Mouse (Mus musculus): ENCODE measurements around the gene Sprtn. TPM values are rescaled to one million over a fixed set of nuclear protein-coding genes. Genes with fewer than 3 reads are reported as not detected.

Sprtn gene
- polyA plus RNA-seq (2012; ENCODE audit: low replicate concordance), result 2.7 and 9.9 TPM in 2 replicates

GRCm38 (mm10) chr8:124897386-124898250, at the start of gene Sprtn, which contains the start of gene Exoc8:
TSS of gene Sprtn (plus strand) at chr8:124897886.
TSS of gene Exoc8 (minus strand) at chr8:124897705.

GRCm38 (mm10) chr8:124862321-124863162, 35.1 kb upstream of the Sprtn start, which contains the start of the genes Gnpat and 2810004N23Rik:
TSS of gene Gnpat (plus strand) at chr8:124863033.
TSS of gene 2810004N23Rik (minus strand) at chr8:124863120.

DNA sequence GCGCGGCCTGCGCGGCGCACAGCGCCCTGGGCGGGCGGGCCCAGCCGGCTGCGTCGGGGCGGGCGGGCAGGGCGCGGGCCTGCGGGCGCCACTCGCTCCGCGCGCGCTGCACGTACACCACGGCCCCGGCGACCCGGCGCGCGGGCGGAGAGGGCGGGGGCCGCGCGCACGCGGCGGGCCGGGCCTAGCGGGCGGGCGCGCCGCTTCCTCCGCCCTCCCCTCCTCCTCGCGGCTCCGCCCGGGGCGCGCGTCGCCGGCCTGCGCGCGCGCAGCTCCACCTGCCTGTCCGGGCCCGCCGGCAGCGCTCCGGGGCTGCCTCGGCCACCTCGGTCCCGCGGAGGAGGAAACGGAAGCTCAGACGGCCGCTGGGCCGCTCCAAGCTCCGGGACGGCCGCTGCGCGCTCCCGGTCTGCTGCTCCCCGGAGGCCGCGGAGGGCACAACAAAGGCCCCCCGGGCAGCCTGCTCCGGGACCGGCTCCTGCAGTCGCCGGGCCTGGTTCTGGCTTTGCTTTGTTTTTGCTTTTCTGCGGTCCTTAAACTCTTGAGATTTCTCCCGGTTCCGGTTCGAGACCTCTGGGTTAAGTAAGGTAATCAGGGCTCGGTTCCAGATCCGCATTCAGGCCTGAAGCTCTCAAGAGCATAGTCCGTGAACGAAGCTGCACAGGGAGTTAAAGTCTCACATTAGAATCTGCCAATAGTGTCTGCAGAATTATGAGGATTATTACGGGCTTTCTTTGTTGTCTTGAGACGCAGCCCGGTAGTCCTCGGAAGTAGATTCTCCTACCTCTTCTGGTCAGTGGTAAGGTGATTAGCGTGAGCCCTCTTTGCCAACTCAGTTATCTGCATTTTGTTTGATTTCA, 51.8 kb downstream of the Sprtn start, which contains the start of gene Egln1:
Gene Egln1 (minus strand): TSS at position 116 of the 860 bp plus-strand sequence.

Other genes starting within 250 kb of the Sprtn start
- gene 2310022B05Rik, start 234.5 kb upstream of the Sprtn start, polyA plus RNA-seq (2012; ENCODE audit: low replicate concordance), result 14.4 and 17.5 TPM in 2 replicates
- 7.2 and 17.7 TPM in 2 replicates for gene Ttc13, start 175.9 kb upstream of the Sprtn start, polyA plus RNA-seq (2012; ENCODE audit: low replicate concordance)
- 15.4 and 16.1 TPM in 2 replicates for gene Arv1, start 175.7 kb upstream of the Sprtn start, polyA plus RNA-seq (2012; ENCODE audit: low replicate concordance)
- 0.39 and 0.44 TPM in 2 replicates for gene Fam89a, start 146.1 kb upstream of the Sprtn start, polyA plus RNA-seq (2012; ENCODE audit: low replicate concordance)
- gene Trim67, start 104.8 kb upstream of the Sprtn start, polyA plus RNA-seq (2012; ENCODE audit: low replicate concordance), result 0.05 TPM in 1 of 2 replicates, not detected in the other
- 34.3 and 41.1 TPM in 2 replicates for gene Gnpat, start 34.9 kb upstream of the Sprtn start, polyA plus RNA-seq (2012; ENCODE audit: low replicate concordance)
- 8.6 and 25.1 TPM in 2 replicates for gene 2810004N23Rik, start 34.8 kb upstream of the Sprtn start, polyA plus RNA-seq (2012; ENCODE audit: low replicate concordance)
- 7.1 and 9.2 TPM in 2 replicates for gene Exoc8, start 181 bp upstream of the Sprtn start, polyA plus RNA-seq (2012; ENCODE audit: low replicate concordance)
- 15.7 and 16.8 TPM in 2 replicates for gene Egln1, start 51.4 kb downstream of the Sprtn start, polyA plus RNA-seq (2012; ENCODE audit: low replicate concordance)
- 11.4 and 17.3 TPM in 2 replicates for gene Tsnax, start 115.1 kb downstream of the Sprtn start, polyA plus RNA-seq (2012; ENCODE audit: low replicate concordance)
- gene Disc1, start 156.3 kb downstream of the Sprtn start, polyA plus RNA-seq (2012; ENCODE audit: low replicate concordance), result 0.48 and 0.52 TPM in 2 replicates